Mouse (Mus musculus) heart, postnatal 0 days (tissue): ENCODE measurements around the gene Tbx15. TPM values are rescaled to one million over a fixed set of nuclear protein-coding genes. Genes with fewer than 3 reads are reported as not detected.

Experiments used
- ATAC-seq: fragments of 200-750 bp; cut with Nextera tagmentation; 2 replicates; pipeline ENCODE4 v1.8.0; 2017; ENCODE audit warnings: low read depth, moderate number of reproducible peaks, moderate library complexity; ENCODE audit not compliant: insufficient read depth
- DNase-seq: peaks from one replicate; pipeline ENCODE4 v3.0.0-alpha.2; 2016; ENCODE audit warnings: low spot score
- H3K27ac ChIP-seq: fragments of 300-500 bp; sonication (generic); 2 replicates; pipeline ENCODE4 v1.5.1; 2014; ENCODE audit warnings: low read depth, mild to moderate bottlenecking
- H3K27me3 ChIP-seq: fragments of 300-500 bp; sonication (generic); 2 replicates; pipeline ENCODE4 v1.6.1; 2014; ENCODE audit warnings: low read length, mixed read lengths; ENCODE audit not compliant: control insufficient read depth, insufficient read depth
- H3K36me3 ChIP-seq: fragments of 300-500 bp; sonication (generic); replicated peaks from 2 replicates; pipeline ENCODE4 v1.6.1; 2014; ENCODE audit warnings: low read length, mixed read lengths; ENCODE audit not compliant: control insufficient read depth, insufficient read depth
- H3K4me1 ChIP-seq: fragments of 300-500 bp; sonication (generic); 2 replicates; pipeline ENCODE4 v1.6.1; 2014; ENCODE audit warnings: antibody characterized with exemption; ENCODE audit not compliant: control insufficient read depth, insufficient read depth
- H3K4me2 ChIP-seq: fragments of 300-500 bp; sonication (generic); 2 replicates; pipeline ENCODE4 v1.6.1; 2014; ENCODE audit warnings: low read depth, mild to moderate bottlenecking, low read length, moderate library complexity
- H3K4me3 ChIP-seq: fragments of 300-500 bp; sonication (generic); 2 replicates; pipeline ENCODE4 v1.5.1; 2014; ENCODE audit warnings: low read depth, low read length
- H3K9ac ChIP-seq: fragments of 300-500 bp; sonication (generic); replicated peaks from 2 replicates; pipeline ENCODE4 v1.6.1; 2014; ENCODE audit warnings: low read depth, low read length, mixed read lengths
- H3K9me3 ChIP-seq: fragments of 300-500 bp; sonication (generic); replicated peaks from 2 replicates; pipeline ENCODE4 v1.6.1; 2016; ENCODE audit warnings: low read length; ENCODE audit not compliant: control insufficient read depth
- CTCF ChIP-seq: IDR thresholded peaks from 2 replicates; pipeline ENCODE4 v1.5.1; 2016; ENCODE audit warnings: antibody characterized with exemption, control low read depth, low read depth
- EP300 ChIP-seq: IDR thresholded peaks from 2 replicates; pipeline ENCODE4 v1.6.1; 2016; ENCODE audit warnings: antibody characterized with exemption, low read depth
- WGBS: fragments of 180-500 bp; shearing (Covaris S2); extraction: QIAGEN DNeasy Blood & Tissue Kit; methylation state at CpG from one replicate; pipeline ENCODE4 v1.1.7; 2014; 5-methylcytosine and 5-hydroxymethylcytosine counted together
- polyA plus RNA-seq: library from polyadenylated mRNA; unstranded; fragments of >200 nt; fragmentation: Nextera tagmentation; extraction: Ambion mirVana; gene quantifications from 2 replicates; pipeline ENCODE4 v1.2.1, GENCODE M21; 2015
- total RNA-seq: library from RNA; depleted of rRNA; stranded (reverse); fragments of >200 nt; gene quantifications from 2 replicates; pipeline ENCODE4 v1.2.3, GENCODE M21; 2014; ENCODE audit warnings: low replicate concordance

Tbx15 gene
- total and polyA plus RNA-seq, 2 experiments from 2014 or later, result 0.10 to 1.5 TPM

GRCm38 (mm10) chr3:99259741-99260270 lies 19.6 kb downstream of the Tbx15 start:
- Histone ChIP-seq H3K4me3 (no peak overlapping the region), H3K27ac (no peak overlapping the region), H3K4me2 (no peak overlapping the region), H3K27me3 (peaks cover 97% of the 10 kb centered on the region), H3K9ac (no peak overlapping the region), H3K9me3 (no peaks in the 10 kb centered on the region), H3K36me3 (no peaks in the 10 kb centered on the region), H3K4me1 (no peaks in the 10 kb centered on the region)
- TF ChIP-seq EP300 (no peak), CTCF (no peak)
- DNase-seq (no peak), ATAC-seq (no peak)
- 11% methylated on average over 6 of the region's 6 CpGs for WGBS

- no peak for ATAC-seq
- Histone ChIP-seq H3K9ac (no peak overlapping the region), H3K9me3 (no peaks in the 10 kb centered on the region), H3K4me3 (no peak overlapping the region), H3K4me2 (no peak overlapping the region), H3K36me3 (no peaks in the 10 kb centered on the region), H3K4me1 (no peaks in the 10 kb centered on the region), H3K27me3 (peaks cover 94% of the 10 kb centered on the region), H3K27ac (no peak overlapping the region)
- WGBS, result 31% methylated on average over 2 of the region's 2 CpGs
- DNase-seq, result no peak
- TF ChIP-seq CTCF (no peak), EP300 (no peak)
Observed at GRCm38 (mm10) chr3:99260395-99260794, 20.2 kb downstream of the Tbx15 start.

GRCm38 (mm10) chr3:99261371-99261791 lies 21.2 kb downstream of the Tbx15 start:
- 2% methylated on average over 18 of the region's 18 CpGs for WGBS

GRCm38 (mm10) chr3:99261986-99262385 lies 21.8 kb downstream of the Tbx15 start:
- no peaks in the 10 kb centered on the region for H3K4me1 ChIP-seq
- TF ChIP-seq EP300 (no peak), CTCF (no peak)

More at GRCm38 (mm10) chr3:99261371-99261791, 21.2 kb downstream of the Tbx15 start:
- H3K36me3 ChIP-seq, result no peaks in the 10 kb centered on the region
- H3K9ac ChIP-seq, result no peak overlapping the region
- ATAC-seq, result no peak
- peaks cover 92% of the 10 kb centered on the region for H3K27me3 ChIP-seq
- H3K4me3 ChIP-seq, result no peak overlapping the region
- H3K4me2 ChIP-seq, result no peak overlapping the region
- H3K27ac ChIP-seq, result no peak overlapping the region
- TF ChIP-seq EP300, result no peak
- TF ChIP-seq CTCF, result no peak
- no peaks in the 10 kb centered on the region for H3K9me3 ChIP-seq
- H3K4me1 ChIP-seq, result no peaks in the 10 kb centered on the region
- DNase-seq, result no peak

GRCm38 (mm10) chr3:99263471-99263903 lies 23.3 kb downstream of the Tbx15 start:
- Histone ChIP-seq H3K9ac (no peak overlapping the region), H3K9me3 (no peaks in the 10 kb centered on the region), H3K36me3 (no peaks in the 10 kb centered on the region), H3K27ac (no peak overlapping the region), H3K27me3 (peaks cover 78% of the 10 kb centered on the region), H3K4me2 (no peak overlapping the region), H3K4me3 (no peak overlapping the region), H3K4me1 (no peaks in the 10 kb centered on the region)
- WGBS, result 31% methylated on average over 9 of the region's 9 CpGs
- TF ChIP-seq EP300 (no peak), CTCF (no peak)
- DNase-seq (no peak), ATAC-seq (no peak)

More at GRCm38 (mm10) chr3:99261986-99262385, 21.8 kb downstream of the Tbx15 start:
- H3K4me3 ChIP-seq, result no peak overlapping the region
- no peak for ATAC-seq
- WGBS, result 13% methylated on average over 2 of the region's 2 CpGs
- peaks cover 92% of the 10 kb centered on the region for H3K27me3 ChIP-seq
- H3K27ac ChIP-seq, result no peak overlapping the region
- no peak overlapping the region for H3K9ac ChIP-seq
- H3K4me2 ChIP-seq, result no peak overlapping the region
- no peaks in the 10 kb centered on the region for H3K36me3 ChIP-seq
- no peaks in the 10 kb centered on the region for H3K9me3 ChIP-seq
- DNase-seq, result no peak

- no peak overlapping the region for H3K4me2 ChIP-seq
- H3K27ac ChIP-seq, result no peak overlapping the region
- H3K4me1 ChIP-seq, result no peaks in the 10 kb centered on the region
- no peaks in the 10 kb centered on the region for H3K36me3 ChIP-seq
- no peak overlapping the region for H3K9ac ChIP-seq
- H3K27me3 ChIP-seq, result peaks cover 66% of the 10 kb centered on the region
- no peak for TF ChIP-seq EP300
- no peak for TF ChIP-seq CTCF
- DNase-seq (no peak), ATAC-seq (no peak)
- no peaks in the 10 kb centered on the region for H3K9me3 ChIP-seq
- 29% methylated on average over 7 of the region's 7 CpGs for WGBS
- H3K4me3 ChIP-seq, result no peak overlapping the region
Observed at GRCm38 (mm10) chr3:99264695-99265094, 24.5 kb downstream of the Tbx15 start.
